Mouse (Mus musculus) kidney, postnatal 14 days (tissue): Measurements from ENCODE around the gene Phf24.
A peak's percentile ranks its signal among the peaks of the same experiment; 100 is the strongest.

Experiments used
- DNase-seq: peaks from one replicate; pipeline ENCODE4 v3.0.0; 2022; ENCODE audit warnings: mixed read lengths

Gene Phf24

DNA sequence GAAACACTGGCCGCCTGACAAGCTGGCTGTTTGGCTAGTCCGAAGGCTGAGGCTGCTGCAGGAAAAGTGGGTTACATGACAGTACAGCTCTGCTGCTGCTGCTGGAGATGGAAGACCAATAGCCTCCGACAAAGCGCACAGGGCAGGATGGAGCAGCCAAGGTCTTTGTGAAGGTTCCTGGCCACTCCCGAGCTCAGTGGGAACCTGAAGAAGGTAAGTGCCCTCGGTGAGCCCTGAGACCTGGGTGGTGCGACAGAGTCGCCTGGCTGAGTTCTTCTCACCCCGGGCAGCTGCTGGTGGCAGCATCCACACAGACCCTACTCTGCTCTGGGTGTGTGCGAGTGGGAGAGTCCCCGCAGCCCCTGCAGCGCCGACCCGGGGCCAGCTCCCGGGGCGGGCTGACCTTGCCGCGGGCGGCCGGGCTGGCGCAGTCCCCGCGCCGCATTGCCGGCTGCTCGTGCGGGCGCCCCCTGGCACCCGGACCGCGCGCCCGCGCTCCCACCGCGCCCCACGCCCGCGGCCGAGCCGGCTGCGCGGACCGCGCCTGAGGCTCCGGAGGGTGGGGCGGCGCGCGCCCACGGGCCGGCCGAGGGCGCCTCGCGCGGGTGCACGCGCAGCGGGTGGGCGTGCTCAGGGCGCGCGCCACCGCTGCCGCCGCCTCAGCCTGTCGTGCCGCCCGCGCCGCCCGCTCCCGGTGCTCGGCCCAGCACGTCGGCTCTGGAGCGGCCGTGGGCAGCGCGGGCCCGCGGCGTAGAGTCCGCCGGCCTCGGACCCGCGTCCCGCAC is at the start of gene Phf24:
Phf24 (plus strand) TSS at position 44 of the 785 bp plus-strand sequence.
- DNase-seq, result peak; percentile 45

- DNase-seq, result no peak
Observed at GRCm38 (mm10) chr4:42867390-42867789, 49.1 kb upstream of the Phf24 start.

DNA sequence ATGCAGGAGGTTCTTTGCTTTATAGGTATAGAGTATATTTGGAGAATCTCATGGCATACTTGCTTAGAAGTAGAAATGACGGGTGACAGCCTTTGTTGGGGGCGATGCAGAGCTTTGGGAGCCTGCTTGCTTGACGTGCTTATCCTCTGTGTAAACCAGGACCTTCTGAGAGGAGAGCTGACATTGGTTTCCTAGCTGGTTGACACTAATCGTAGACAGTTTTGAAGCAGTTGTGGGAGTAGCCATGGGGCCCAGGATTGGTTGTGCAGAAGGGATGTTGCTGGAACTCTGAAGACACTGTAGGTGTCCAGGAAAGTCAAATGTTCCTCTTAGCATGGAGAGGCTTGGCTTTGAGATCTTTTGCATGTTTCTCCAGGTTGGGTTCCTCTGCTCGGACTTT is 48.3 kb upstream of the Phf24 start:
- no peak for DNase-seq

DNA sequence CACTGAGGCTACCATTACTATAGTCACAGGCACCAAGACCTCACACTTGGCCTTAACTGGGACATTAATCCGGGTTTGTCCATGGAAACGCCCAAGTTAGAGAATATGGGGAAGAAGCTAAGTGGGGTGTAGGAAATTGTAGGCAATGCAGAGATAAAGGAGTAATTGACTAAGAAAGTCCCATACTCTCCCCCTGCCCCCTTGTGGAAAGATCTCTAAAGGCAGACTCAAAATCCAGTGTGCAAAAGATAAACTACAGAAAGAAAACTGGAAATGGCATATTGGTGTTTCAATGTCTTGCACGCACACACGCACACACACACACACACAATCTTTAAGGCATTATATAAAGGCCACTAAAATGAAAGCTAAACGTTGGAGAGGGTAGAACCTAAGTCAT is 45.7 kb upstream of the Phf24 start:
- DNase-seq, result no peak

DNA sequence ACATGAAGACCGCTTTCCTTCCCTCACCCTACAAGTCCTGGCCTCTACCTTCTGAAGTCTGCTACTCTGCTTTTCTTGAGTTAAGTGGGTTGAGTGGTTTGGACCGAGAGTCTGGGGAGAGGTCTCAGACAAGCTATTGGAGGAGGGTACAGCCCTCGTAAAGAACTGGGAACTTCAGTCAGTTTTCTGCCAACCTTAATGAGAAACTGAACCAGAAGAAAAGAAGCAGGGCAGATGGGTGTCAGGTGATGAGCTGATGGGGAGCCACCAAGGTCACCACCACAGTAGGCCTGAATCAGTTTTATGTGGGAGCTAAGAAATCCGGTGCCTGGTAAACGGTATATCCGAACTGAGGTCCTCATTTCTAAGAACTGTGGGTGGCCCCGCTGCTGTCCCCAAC is 44.3 kb upstream of the Phf24 start:
- DNase-seq, result no peak

DNA sequence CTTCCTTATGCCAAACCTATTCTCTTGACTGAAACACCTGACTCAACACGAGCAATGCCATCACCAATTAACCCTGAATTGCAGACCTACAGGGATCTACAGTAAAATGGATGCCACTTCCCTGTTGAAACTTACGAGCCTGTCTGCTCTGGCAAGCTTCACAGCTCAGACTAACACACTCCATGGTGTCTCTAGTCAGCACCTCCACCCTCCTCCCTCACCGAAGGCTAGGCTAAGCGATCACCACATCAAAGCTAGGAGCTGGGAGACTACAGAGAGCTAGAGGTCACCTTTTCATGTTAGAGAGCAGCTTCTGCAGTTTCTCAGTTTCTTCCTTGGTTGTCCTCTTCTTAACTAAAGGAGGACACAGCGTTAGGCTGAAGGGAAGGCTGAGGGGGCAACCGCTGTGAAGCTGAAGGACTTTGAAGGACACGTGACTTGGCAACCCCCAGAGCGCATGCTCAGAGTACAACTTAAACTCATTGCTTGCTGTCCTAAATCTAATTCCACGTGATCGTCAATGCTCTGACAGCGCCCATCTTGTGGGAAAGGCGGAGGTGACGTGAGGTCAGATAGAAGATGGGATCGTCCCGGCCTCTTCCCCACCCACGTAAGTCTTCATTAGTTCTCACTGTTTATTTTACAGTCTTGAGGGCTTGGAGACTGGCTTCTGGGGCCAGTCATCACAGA is 43.6 kb upstream of the Phf24 start:
- DNase-seq, result no peak

DNA sequence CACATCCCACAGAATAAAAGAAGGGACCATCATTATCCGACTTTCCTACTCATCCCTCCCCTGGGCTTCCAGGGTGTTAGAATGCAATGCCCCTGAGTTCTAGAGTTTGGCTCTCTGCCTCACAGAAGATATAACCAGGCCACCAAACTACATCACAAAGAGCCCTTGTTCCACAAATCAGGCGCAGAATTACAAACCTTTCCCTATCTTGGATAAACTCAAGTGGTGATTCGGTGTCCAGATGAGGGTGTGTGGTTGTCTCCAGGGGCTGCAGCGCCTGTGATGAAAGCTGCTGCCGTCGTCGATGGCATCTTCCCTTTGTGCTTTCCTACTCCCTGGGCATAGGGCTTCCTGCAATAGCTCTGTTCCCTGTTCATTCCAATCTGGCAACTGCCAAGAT is 42.3 kb upstream of the Phf24 start, which contains the start of gene Fam205c:
Fam205c (minus strand) TSS at position 101 of the 400 bp plus-strand sequence.
- no peak for DNase-seq

GRCm38 (mm10) chr4:42876586-42877291 is 39.7 kb upstream of the Phf24 start:
- DNase-seq, result peak; percentile 65

- DNase-seq, result no peak
Observed at GRCm38 (mm10) chr4:42877657-42878056, 38.8 kb upstream of the Phf24 start.

DNA sequence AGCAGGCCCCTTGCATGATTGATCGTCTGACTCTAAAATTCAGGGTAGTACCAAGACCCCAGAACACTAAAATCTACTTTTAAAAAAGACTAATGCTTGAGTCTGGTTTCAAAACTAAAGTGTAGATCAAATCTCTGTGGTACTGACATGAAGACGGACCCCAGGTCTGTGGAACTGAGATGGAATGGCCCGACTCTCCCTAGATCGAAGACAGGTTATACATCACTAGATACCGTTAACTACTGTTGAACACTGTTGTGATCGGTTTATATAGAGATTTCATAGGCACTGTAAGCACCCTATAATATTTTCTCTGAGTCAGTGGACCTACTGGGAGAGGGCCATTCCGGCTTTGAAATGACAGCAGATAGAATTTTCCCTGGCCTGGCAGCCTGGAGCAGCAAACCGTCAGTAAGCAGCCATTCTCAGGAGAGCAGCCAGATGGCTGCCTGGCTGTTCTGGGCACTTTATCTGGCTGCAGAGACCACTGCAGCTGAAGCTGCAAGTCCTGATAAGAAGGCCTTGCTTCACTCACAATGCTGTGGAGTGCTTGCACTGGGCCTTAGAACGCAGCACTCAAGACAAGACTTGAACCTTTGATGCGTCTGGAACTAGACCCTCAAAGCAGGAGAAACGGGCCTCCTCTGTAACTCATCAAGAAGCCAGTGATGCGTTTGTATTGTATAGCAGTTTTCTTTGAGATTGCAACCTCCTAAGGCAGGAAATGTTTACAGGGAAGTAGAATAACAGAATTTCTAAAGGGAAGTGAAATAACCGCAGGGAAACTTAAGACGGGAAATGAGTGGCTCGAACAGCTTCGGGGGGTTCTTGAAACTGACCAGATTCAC is 36.4 kb upstream of the Phf24 start:
- DNase-seq, result no peak

DNA sequence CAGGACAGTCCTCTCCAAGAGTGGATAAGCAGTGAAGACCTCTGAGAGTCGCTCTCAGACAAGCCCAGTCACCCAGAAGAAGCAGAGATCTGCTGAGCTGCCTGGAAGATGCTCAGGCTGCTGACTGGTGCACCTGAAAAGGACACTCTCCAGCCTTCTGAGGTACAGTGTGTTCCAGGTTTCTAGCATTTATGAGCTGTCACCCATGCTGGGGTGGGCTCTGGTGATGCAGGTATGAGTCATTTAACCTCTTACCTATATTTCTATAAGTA is 35.8 kb upstream of the Phf24 start:
- DNase-seq, result no peak

DNA sequence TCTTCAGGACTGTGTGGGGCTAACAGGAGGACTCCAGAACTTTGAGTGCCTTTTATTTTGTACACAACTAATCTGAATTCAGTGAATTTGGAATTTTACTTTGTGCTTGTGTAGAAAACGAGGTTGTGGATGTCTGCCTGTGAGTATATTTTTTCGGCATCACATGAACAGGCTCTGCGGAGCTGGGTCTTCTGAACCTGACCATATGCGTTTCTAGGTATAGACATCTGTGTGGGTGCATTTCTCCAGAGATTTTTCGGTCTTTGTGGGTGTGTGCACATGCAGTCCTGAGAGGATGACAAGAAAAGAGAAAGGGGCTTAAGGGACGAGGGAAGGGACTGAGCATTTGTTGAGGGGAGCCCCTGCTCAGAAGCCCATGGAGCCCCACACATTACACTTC is 29.5 kb upstream of the Phf24 start:
- DNase-seq, result no peak

DNA sequence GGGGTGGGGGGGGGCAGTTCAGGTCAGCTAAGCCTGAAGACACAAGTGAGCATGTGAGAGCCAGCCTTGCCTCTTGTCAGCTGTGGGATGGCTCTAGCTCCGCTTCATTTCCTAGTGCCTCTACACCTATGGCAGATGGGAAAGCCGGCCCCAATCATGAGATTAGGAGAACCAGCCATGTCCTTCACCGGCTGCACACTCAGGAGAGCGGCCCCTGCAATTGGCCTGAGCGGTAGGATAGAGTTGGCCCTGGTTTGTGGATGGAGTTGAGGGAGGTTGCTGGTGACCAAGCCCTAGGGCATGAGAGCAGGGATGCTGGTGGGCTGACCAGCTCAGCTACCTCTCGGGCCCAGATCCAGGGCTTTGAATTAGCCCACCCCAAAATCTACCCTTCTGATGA is 27.7 kb upstream of the Phf24 start:
- no peak for DNase-seq

DNA sequence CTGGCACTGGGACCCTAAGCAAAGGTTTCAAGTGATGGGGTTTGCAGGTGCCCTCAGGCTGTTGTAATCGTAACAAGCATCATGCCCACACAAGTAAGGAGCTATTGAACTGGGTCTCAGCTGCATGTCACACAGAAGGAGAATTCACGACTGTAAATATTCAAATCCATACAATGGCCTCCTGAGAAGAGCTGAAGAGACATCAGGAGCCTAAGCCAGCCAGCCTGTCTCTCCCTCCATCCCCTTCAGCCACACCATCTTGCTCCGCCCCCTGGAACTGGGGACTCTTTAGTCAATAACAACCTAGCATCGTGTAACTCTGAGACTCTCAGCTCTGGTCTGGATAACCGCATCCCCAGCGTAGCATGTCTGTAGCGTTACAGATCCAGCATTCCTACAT is 25.3 kb upstream of the Phf24 start:
- DNase-seq, result no peak

DNA sequence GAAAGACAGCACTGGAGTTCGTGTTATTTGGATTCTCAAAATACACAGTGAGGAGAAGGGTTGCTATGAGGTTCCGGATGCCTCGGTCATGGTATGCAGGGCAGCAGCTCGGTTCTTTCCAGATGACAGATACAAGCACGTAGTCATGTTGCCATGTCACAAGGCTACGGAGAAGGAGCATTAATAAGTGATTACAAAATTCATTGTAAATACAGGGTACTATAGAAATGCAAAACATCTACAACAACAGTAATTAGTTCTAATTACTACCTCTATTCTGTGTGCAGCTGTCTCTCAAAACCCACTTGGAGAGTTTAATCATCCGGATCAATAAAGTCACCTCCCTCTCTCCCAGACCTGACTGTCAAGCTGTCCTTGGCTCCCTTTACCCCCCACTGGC is 21.3 kb upstream of the Phf24 start:
- DNase-seq, result no peak

- DNase-seq, result no peak
Observed at GRCm38 (mm10) chr4:42898914-42899313, 17.5 kb upstream of the Phf24 start.

DNA sequence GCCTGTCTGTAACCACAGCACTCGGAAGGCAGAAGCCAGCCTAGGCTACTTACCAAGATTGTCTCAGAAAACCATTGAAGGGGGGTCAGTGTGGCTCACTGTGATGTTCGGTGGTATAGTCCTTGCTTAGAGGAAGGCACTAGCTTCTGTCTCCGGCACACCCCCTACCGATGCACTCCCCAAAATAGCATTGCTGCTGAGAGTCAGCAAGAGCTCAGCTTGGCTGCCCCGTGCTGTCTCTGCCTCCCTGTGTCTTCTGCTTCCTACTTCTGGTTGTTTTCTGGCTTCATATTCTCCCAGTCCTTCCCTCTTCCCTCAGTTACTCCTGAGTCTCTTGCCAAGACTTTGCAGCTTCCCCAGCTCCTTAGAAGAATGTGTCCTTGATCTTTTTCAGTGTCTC is 15.6 kb upstream of the Phf24 start:
- no peak for DNase-seq

DNA sequence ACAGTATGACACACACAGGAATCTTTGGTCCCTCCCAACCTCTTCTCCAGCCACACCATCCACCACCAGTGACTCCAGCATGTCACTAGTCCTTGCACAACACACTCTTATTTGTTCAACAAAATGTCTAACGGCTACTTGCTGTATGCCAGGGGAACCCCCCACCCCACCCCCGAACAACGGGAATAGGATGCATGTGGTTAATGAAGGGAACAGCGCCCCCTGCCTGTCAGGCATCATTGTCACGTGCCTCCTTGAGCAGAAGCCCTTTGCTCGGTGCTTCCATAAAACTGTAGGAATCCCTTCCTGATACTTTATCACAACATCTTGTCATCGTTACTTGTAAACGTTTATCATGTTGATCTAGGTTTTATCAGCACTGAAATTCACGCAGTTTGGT is 14.3 kb upstream of the Phf24 start:
- DNase-seq, result no peak

GRCm38 (mm10) chr4:42902730-42903129 is 13.7 kb upstream of the Phf24 start:
- no peak for DNase-seq

GRCm38 (mm10) chr4:42903942-42904341 is 12.5 kb upstream of the Phf24 start:
- DNase-seq, result no peak

DNA sequence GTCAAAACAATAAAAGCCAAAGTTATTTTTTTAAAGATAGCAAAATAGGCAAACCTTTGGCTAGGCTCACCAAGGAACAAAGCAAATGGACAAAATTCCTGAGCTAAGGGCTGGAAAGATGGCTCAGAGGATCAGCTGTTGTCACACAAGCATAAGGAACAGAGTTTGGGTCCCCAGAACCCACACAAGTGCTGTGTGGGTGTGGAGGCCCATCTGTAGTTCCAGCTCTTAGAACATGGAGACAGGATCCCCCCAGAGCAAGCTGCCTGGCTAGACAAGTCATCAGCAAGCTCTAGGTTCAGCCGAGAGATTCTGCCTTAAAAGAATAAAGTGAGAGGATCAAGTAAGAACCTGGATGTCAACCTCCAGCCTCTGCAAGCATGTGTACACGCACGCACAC is 11.9 kb upstream of the Phf24 start:
- DNase-seq, result no peak

GRCm38 (mm10) chr4:42904966-42905365 is 11.5 kb upstream of the Phf24 start:
- no peak for DNase-seq

DNA sequence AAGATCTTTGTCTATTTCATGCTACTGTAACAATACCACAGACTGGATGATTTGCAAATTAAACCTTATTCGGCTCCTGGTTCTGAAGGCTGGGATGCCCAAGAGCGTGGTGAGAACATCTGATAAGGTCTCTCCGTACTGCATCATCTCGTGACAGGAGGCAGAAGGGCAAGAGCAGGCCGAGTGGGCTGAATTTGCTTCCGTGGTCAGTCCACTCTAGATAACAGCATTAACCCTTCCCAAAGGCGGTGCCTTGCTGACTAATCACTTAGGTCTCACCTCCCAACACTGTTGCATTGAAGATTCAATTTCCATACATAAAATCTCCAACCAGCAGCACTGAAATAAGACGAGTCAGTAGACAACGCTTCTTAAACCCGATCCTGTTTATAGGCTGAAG is 3.1 kb upstream of the Phf24 start:
- DNase-seq, result no peak
